Mouse (Mus musculus): ENCODE measurements around the gene Map2k5.

The Map2k5 gene

GRCm38 (mm10) chr9:63187310-63187709 is 190.4 kb downstream of the Map2k5 start:
- no peak for DNase-seq (ENCODE audit: low read depth, low spot score)

DNA sequence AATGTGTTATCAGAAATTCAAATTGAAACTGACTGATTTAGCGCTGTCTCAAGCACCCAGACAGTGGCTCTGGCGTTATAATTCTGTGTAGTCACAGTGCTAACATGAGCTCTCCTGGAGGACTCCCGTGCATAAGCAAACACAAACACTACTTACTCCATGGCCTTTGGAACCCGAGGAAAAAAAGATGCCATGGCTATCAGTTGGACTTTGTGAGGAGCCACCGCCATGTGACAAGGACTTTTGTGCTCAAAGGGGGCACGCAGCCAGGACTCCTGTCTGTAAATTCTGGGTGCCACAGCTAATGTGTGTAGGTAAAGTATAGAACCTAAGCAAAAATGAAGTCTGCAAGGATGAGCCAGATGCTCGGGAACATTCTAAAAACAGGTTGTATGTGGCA is 192.5 kb downstream of the Map2k5 start:
- no peak for DNase-seq (ENCODE audit: low read depth, low spot score)

GRCm38 (mm10) chr9:63183864-63184263 is 193.8 kb downstream of the Map2k5 start:
- no peak for DNase-seq (ENCODE audit: low read depth, low spot score)

- no peak for DNase-seq (ENCODE audit: low read depth, low spot score)
These were observed 195.3 kb downstream of the Map2k5 start for GRCm38 (mm10) chr9:63182306-63182960.

- no peak for DNase-seq (ENCODE audit: low read depth, low spot score)
These were observed 196.1 kb downstream of the Map2k5 start for GRCm38 (mm10) chr9:63181337-63182178.

GRCm38 (mm10) chr9:63178296-63178695 is 199.4 kb downstream of the Map2k5 start:
- no peak for DNase-seq (ENCODE audit: low read depth, low spot score)

- no peak for DNase-seq (ENCODE audit: low read depth, low spot score)
These were observed 203.5 kb downstream of the Map2k5 start for GRCm38 (mm10) chr9:63174001-63174721.

- DNase-seq (ENCODE audit: low read depth, low spot score), result no peak
These were observed 205.8 kb downstream of the Map2k5 start for GRCm38 (mm10) chr9:63171951-63172350.

DNA sequence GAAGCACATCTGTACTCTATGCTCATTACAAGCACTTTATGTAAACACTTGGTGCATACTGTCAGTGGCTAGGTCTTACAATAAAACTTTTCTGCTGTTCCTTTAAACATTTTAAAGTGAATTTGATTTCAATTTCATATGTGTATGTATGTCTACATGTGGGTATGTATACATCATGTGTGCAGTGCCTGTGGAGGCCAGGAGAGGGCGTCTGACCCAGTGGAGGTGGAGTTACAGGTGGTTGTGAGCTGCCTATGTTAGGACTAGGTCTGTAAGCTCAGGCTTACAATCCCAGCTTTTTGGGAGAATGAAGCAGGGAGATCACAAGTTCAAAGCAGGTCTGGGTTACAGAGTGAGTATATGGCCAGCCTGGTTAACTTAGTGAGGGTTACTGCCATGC is 208.6 kb downstream of the Map2k5 start:
- no peak for DNase-seq (ENCODE audit: low read depth, low spot score)

GRCm38 (mm10) chr9:63165070-63165469 is 212.6 kb downstream of the Map2k5 start:
- no peak for DNase-seq (ENCODE audit: low read depth, low spot score)

- no peak for DNase-seq (ENCODE audit: low read depth, low spot score)
These were observed 213.9 kb downstream of the Map2k5 start for GRCm38 (mm10) chr9:63163756-63164155.

DNA sequence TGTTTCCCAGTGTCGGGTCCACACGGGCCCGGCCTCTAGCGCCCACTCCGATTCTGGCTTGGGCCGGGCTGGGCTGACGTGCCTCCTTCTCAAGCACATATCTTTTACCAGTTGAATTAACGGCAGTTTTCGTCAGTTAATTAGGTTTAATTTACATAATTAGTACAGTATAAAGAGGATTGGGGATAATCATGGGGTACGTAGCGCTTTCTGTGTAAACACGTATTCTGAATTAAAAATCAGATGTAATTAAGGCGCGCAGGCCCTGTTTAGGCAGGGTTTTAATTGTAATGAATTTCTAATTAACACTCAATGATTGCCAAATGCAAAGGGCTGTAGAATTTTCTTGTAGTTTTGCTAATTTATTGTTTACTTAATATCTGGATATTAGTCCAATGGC is 225.8 kb downstream of the Map2k5 start:
- DNase-seq (ENCODE audit: low read depth, low spot score), result no peak

GRCm38 (mm10) chr9:63151072-63151870 is 226.4 kb downstream of the Map2k5 start:
- no peak for DNase-seq (ENCODE audit: low read depth, low spot score)

DNA sequence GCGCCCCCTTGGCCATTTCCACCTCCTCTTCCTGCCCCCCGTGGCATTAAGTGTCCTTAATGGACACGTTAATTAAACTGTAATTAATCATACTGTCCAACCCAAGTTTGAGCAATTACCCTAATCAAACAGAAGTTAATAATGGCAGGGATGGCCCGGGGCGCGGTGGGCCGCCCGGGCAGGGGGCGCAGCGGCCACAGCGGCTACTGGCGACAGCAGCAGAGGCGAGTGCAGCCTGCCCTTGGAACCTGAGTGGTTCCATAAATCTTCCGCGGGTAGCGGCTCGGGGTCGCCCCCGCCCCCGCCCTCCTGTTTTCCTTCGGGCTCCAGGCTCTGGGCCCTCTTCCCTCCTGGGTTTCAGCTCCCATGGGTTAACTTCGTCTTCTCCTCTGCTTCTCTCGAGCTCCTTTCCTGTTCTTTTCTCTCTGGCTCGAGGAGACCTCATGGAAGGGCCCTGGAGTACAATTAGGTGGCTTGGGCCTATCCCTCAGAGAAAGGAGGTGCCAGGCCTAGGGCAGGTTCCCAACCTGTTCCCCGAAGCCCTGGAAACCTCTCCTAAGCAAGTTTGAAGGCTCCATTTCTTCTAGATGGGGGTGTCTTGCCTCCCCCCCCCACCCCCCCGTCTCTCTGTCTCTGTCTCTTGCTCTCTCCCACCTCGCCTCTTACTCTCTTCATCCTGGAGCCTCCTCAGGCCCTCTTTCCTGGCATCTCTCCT is 227.5 kb downstream of the Map2k5 start:
- no peak for DNase-seq (ENCODE audit: low read depth, low spot score)

GRCm38 (mm10) chr9:63149372-63149766 is 228.3 kb downstream of the Map2k5 start:
- DNase-seq (ENCODE audit: low read depth, low spot score), result no peak

DNA sequence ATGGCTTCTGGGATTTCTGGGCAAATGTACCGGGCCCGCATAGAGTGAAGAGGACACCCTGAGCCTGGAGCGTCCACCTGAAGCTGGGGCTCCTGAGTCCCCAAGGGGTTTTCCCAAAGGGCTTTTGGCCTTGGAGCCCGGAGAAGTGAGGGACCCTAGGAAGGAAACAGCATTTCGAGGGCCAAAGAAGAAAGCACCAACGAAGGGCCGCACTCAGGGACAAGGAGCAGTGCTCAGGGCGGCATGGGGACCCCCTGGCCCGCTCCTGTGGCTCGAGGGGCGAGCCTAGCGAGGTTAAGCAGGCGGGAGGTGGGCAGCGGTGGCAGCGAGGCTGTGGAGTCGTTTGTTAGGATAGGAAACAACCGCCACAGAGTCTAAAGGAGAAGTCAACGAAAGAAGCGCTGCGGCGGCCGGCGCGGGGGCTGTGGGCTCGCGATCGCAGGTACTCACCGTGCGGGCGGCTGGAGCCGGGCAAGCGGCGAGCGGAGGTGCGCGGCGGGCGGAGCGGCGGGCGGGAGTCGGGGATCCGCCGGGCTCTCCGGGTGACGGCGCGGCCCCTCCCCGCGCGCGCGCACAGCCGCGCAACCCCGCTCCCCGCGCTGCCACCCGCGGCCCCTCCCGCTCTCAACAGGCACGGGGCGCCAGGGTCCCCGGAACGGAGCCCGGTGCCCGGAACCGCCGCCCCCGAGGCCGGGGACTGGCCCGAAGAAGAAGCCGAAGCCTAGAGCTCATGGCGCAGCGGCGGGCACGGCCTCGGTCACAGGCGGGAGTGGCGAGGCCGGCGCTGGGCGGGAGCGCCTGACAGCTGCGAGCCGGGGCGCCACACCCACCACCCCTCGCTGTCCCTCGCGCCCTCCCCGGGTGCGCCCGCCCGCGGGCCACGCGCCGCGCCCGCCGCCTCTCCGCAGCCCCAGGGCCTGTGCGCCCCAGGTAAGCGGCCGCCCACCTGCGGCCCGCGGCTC is 229.0 kb downstream of the Map2k5 start, which contains the start of gene Skor1:
Skor1 (minus strand) TSS at position 552 of the 962 bp plus-strand sequence.
- no peak for DNase-seq (ENCODE audit: low read depth, low spot score)

DNA sequence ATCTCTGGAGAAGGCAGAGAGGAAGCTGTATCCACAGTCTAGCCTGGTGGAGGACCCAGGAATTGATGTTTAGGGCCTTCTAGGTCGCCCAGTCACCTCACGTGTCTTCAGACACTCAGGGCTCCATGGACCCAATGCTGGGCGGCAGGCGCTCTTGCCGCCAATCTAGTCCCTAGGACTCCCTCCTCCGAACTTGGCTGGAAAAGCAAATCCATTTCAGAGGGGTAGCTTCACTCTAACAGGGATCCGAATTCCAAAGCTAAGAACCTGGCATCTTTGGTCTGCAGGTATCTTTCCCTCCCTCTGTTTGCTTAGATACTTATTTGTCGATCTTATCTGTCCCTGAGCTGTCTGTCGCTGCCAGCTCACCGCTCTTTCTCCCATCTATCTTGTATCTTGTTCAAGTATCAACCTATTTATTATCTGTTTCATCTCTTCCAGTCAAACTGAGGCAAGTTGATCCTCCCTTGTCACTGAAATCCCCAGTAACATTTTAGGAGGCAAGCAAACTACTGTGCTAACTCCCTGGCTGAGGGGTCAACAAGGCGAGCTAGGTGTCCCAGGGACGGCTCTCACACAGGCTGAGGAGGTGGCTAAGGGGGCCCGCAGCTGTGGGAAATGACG is 229.8 kb downstream of the Map2k5 start:
- DNase-seq (ENCODE audit: low read depth, low spot score), result no peak

DNA sequence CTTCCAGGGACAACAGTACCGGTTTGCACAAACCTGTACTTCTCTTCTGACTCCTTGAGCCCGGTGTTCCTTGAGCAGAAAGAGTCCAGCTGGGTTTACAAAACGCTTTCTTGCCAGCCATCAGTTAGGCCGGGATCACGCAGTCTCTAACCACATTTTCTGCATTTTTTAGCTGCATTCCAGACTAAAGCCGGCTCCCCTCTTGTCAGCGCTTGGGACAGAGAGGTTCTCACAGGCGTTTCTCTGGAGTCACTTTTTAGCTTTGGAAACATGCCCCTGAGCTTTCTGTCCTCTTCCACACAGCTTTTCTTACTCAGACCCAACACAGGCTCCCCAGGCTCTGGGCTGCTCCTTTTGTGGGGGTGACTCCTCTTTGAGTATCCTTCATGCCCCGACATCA is 230.4 kb downstream of the Map2k5 start:
- no peak for DNase-seq (ENCODE audit: low read depth, low spot score)

GRCm38 (mm10) chr9:63146856-63147274 is 230.8 kb downstream of the Map2k5 start:
- no peak for DNase-seq (ENCODE audit: low read depth, low spot score)
